Mouse (Mus musculus) stomach, embryonic 14.5 days (tissue): ENCODE data around the gene Sema5b. TPM values are rescaled to one million over a fixed set of nuclear protein-coding genes. Genes with fewer than 3 reads are reported as not detected.

Experiments
- ATAC-seq: fragments of 200-750 bp; cut with Nextera tagmentation; 2 replicates; pipeline ENCODE4 v1.8.0; 2017; ENCODE audit warnings: low read depth, moderate TSS enrichment; ENCODE audit not compliant: insufficient number of reproducible peaks, insufficient read depth, low FRiP score
- H3K27ac ChIP-seq: fragments of 300-500 bp; sonication (generic); 2 replicates; pipeline ENCODE4 v1.5.1; 2014; ENCODE audit warnings: mild to moderate bottlenecking, low read length, moderate library complexity, mixed read lengths
- H3K27me3 ChIP-seq: fragments of 300-500 bp; sonication (generic); 2 replicates; pipeline ENCODE4 v1.6.1; 2014; ENCODE audit warnings: low read length, control low read depth, mixed read lengths; ENCODE audit not compliant: control insufficient read depth, insufficient read depth
- H3K36me3 ChIP-seq: fragments of 300-500 bp; sonication (generic); 2 replicates; pipeline ENCODE4 v1.6.1; 2014; ENCODE audit warnings: mild to moderate bottlenecking, control low read depth, low read length, moderate library complexity, mixed read lengths; ENCODE audit not compliant: control insufficient read depth, insufficient read depth
- H3K4me1 ChIP-seq: fragments of 300-500 bp; sonication (generic); 2 replicates; pipeline ENCODE4 v1.6.1; 2014; ENCODE audit warnings: low read length, control low read depth, mixed read lengths; ENCODE audit not compliant: control insufficient read depth, insufficient read depth
- H3K4me2 ChIP-seq: fragments of 300-500 bp; sonication (generic); replicated peaks from 2 replicates; pipeline ENCODE4 v1.6.1; 2014; ENCODE audit warnings: low read depth, low read length, control low read depth
- H3K4me3 ChIP-seq: fragments of 300-500 bp; sonication (generic); 2 replicates; pipeline ENCODE4 v1.5.1; 2014; ENCODE audit warnings: low read depth, low read length, control low read depth
- H3K9ac ChIP-seq: fragments of 300-500 bp; sonication (generic); replicated peaks from 2 replicates; pipeline ENCODE4 v1.6.1; 2014; ENCODE audit warnings: low read depth, mild to moderate bottlenecking, control low read depth, low read length, moderate library complexity, mixed read lengths
- H3K9me3 ChIP-seq: fragments of 300-500 bp; sonication (generic); 2 replicates; pipeline ENCODE4 v1.6.1; 2016; ENCODE audit warnings: low read depth, low read length, control low read depth; ENCODE audit not compliant: control insufficient read depth
- WGBS: fragments of 180-500 bp; shearing (Covaris S2); extraction: QIAGEN DNeasy Blood & Tissue Kit; methylation state at CpG from one replicate; pipeline ENCODE4 v1.1.7; 2014; 5-methylcytosine and 5-hydroxymethylcytosine counted together
- polyA plus RNA-seq: library from polyadenylated mRNA; unstranded; fragments of >200 nt; fragmentation: Nextera tagmentation; extraction: Ambion mirVana; gene quantifications from 2 replicates; pipeline ENCODE4 v1.2.1, GENCODE M21; 2014

The Sema5b gene
- polyA plus RNA-seq, 1 experiment from 2014 or later = 5.2 TPM

- Histone ChIP-seq H3K4me2 (no peak overlapping the region), H3K36me3 (no peaks in the 10 kb centered on the region), H3K27ac (no peak overlapping the region), H3K27me3 (no peaks in the 10 kb centered on the region), H3K4me1 (no peaks in the 10 kb centered on the region), H3K9ac (no peak overlapping the region), H3K9me3 (no peaks in the 10 kb centered on the region), H3K4me3 (no peak overlapping the region)
- 84% methylated on average over 14 of the region's 14 CpGs for WGBS
- no peak for ATAC-seq
Measured at GRCm38 (mm10) chr16:35704796-35705195, 163.9 kb downstream of the Sema5b start.

GRCm38 (mm10) chr16:35707004-35707403, 166.1 kb downstream of the Sema5b start:
- Histone ChIP-seq H3K4me2 (no peak overlapping the region), H3K4me1 (no peaks in the 10 kb centered on the region; the same call in 1 of the 2 replicates), H3K27me3 (no peaks in the 10 kb centered on the region), H3K27ac (no peak overlapping the region), H3K9me3 (no peaks in the 10 kb centered on the region), H3K36me3 (no peaks in the 10 kb centered on the region), H3K4me3 (no peak overlapping the region), H3K9ac (no peak overlapping the region)
- no peak for ATAC-seq
- WGBS = 87% methylated on average over 5 of the region's 5 CpGs

GRCm38 (mm10) chr16:35711004-35711403, 170.1 kb downstream of the Sema5b start:
- Histone ChIP-seq H3K9me3 (no peaks in the 10 kb centered on the region), H3K4me2 (no peak overlapping the region), H3K4me3 (no peak overlapping the region), H3K9ac (no peak overlapping the region), H3K4me1 (no peaks in the 10 kb centered on the region; the same call in 1 of the 2 replicates), H3K27me3 (no peaks in the 10 kb centered on the region), H3K36me3 (no peaks in the 10 kb centered on the region), H3K27ac (no peak overlapping the region)
- no peak for ATAC-seq
- WGBS = 22% methylated on average over 7 of the region's 7 CpGs

- 70% methylated on average over 7 of the region's 7 CpGs for WGBS
- Histone ChIP-seq H3K4me2 (no peak overlapping the region), H3K27me3 (no peaks in the 10 kb centered on the region), H3K36me3 (0 out of 2 replicates have a peak, but pooled peaks cover under 1% of the 10 kb centered on the region), H3K9ac (no peak overlapping the region), H3K4me1 (no peaks in the 10 kb centered on the region; the same call in 1 of the 2 replicates), H3K4me3 (no peak overlapping the region), H3K9me3 (no peaks in the 10 kb centered on the region), H3K27ac (no peak overlapping the region)
- no peak for ATAC-seq
Measured at GRCm38 (mm10) chr16:35713606-35714005, 172.7 kb downstream of the Sema5b start.

Other genes starting within 250 kb of the Sema5b start
- 56.8 and 58.3 TPM in 2 replicates for gene Sec22a, start 177.2 kb upstream of the Sema5b start, polyA plus RNA-seq
- gene Pdia5, start 50.3 kb upstream of the Sema5b start, polyA plus RNA-seq = 20.4 and 23.5 TPM in 2 replicates
- gene Dirc2, start 228.2 kb downstream of the Sema5b start, polyA plus RNA-seq = 16.7 and 20.5 TPM in 2 replicates
- gene Hspbap1, start 229.2 kb downstream of the Sema5b start, polyA plus RNA-seq = 15.8 TPM in 2 replicates